Mouse (Mus musculus): ENCODE data around the gene Ccl25. TPM values are rescaled to one million over a fixed set of nuclear protein-coding genes. Genes with fewer than 3 reads are reported as not detected.

Ccl25 gene
- 13.8 and 14.7 TPM in 2 replicates for polyA plus RNA-seq (2012; rRNA removed)

GRCm38 (mm10) chr8:4324983-4325750 lies at the start of gene Ccl25, which contains the start of gene Elavl1:
Gene Ccl25, plus strand, starts transcription at chr8:4325210.
Gene Elavl1, minus strand, starts transcription at chr8:4325413.

GRCm38 (mm10) chr8:4275275-4276110 lies 49.5 kb upstream of the Ccl25 start, which contains the start of gene Timm44:
Gene Timm44, minus strand, starts transcription at chr8:4275913.

Other genes starting within 250 kb of the Ccl25 start
- gene Cd209f, start 219.4 kb upstream of the Ccl25 start, polyA plus RNA-seq (2012; rRNA removed): 0.09 and 0.13 TPM in 2 replicates
- not detected in 2 replicates for gene Cd209g, start 191.1 kb upstream of the Ccl25 start, polyA plus RNA-seq (2012; rRNA removed)
- 90.6 and 100 TPM in 2 replicates for gene Evi5l, start 158.6 kb upstream of the Ccl25 start, polyA plus RNA-seq (2012; rRNA removed)
- 27.0 and 36.3 TPM in 2 replicates for gene Prr36, start 107.8 kb upstream of the Ccl25 start, polyA plus RNA-seq (2012; rRNA removed)
- gene Lrrc8e, start 98.4 kb upstream of the Ccl25 start, polyA plus RNA-seq (2012; rRNA removed): 0.05 TPM in 1 of 2 replicates, not detected in the other
- 45.0 and 47.8 TPM in 2 replicates for gene Map2k7, start 86.5 kb upstream of the Ccl25 start, polyA plus RNA-seq (2012; rRNA removed)
- 2.6 and 2.8 TPM in 2 replicates for gene Gm49320, start 86.3 kb upstream of the Ccl25 start, polyA plus RNA-seq (2012; rRNA removed)
- gene Tgfbr3l, start 77.0 kb upstream of the Ccl25 start, polyA plus RNA-seq (2012; rRNA removed): 20.2 and 20.8 TPM in 2 replicates
- gene Snapc2, start 72.1 kb upstream of the Ccl25 start, polyA plus RNA-seq (2012; rRNA removed): 63.3 and 64.1 TPM in 2 replicates
- gene Ctxn1, start 65.9 kb upstream of the Ccl25 start, polyA plus RNA-seq (2012; rRNA removed): 411 and 502 TPM in 2 replicates
- 85.2 and 87.1 TPM in 2 replicates for gene Timm44, start 49.3 kb upstream of the Ccl25 start, polyA plus RNA-seq (2012; rRNA removed)
- gene Elavl1, start 203 bp downstream of the Ccl25 start, polyA plus RNA-seq (2012; rRNA removed): 40.4 and 40.9 TPM in 2 replicates
- gene Cers4, start 167.8 kb downstream of the Ccl25 start, polyA plus RNA-seq (2012; rRNA removed): 60.1 and 66.1 TPM in 2 replicates

Measured in central nervous system, embryonic 18 days (tissue).